Mouse (Mus musculus) lung, adult 2 months (tissue): ENCODE measurements at regions not wholly inside any gene's neighbourhood (a gene's known extent, or its start where the extent isn't known, plus 50 kb on each side); places are given as distances from the start of the nearest gene placed in this dataset.

Source experiments
- DNase-seq: peaks from one replicate; pipeline ENCODE4 v3.0.0; 2022
- H3K4me1 ChIP-seq: fragments of 200-500 bp; 2 replicates; pipeline ENCODE4 v1.6.1; 2011; ENCODE audit warnings: low read length; ENCODE audit not compliant: control insufficient read depth, insufficient read depth
- H3K4me3 ChIP-seq: fragments of 200-500 bp; replicated peaks from 2 replicates; pipeline ENCODE3; 2011; ENCODE audit warnings: low read depth, mild to moderate bottlenecking, control low read depth, low read length; ENCODE audit errors: extremely low read depth
- CTCF ChIP-seq: fragments of 200-500 bp; IDR thresholded peaks from 2 replicates; pipeline ENCODE4 v1.5.1; 2011; ENCODE audit warnings: mild to moderate bottlenecking, low read length, control low read depth; ENCODE audit not compliant: insufficient read depth
- POLR2A ChIP-seq: fragments of 200-500 bp; IDR thresholded peaks from 2 replicates; pipeline ENCODE4 v1.6.1; 2011; ENCODE audit warnings: low read depth, mild to moderate bottlenecking, control low read depth, low read length, borderline replicate concordance; ENCODE audit errors: extremely low read depth
- WGBS: fragments of 180-500 bp; shearing (Covaris S2); methylation state at CpG from one replicate; pipeline ENCODE4 v1.1.7; 2018; 5-methylcytosine and 5-hydroxymethylcytosine counted together

DNA sequence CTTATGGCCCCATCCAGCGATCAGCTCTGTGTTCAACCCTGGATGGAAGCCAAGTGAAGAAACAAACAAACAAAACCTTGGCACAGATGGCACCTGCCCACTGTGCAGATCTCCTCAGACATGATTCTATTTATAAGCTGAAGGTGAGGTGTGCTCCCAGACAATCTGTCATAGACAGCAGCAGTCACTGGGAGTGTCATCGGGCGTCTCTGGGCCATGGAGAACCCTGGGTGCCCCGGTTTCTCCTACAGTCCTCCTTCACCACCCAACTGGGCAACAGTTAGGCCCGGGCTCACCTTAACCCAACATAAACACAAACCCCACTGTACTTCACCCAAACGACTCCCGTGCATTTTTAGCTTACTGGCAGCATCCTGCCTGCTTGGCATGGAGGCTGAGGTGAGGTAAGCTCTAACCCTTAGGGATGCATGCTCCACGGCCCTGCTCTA lies 160.6 kb upstream of the Irf2bp2 start:
- WGBS, result 74% methylated on average over 8 of the region's 8 CpGs
- no peak for DNase-seq
- Histone ChIP-seq H3K4me1 (peaks cover 19% of the 10 kb centered on the region), H3K4me3 (no peak overlapping the region)
- TF ChIP-seq POLR2A, result no peak
- no peak for TF ChIP-seq CTCF

DNA sequence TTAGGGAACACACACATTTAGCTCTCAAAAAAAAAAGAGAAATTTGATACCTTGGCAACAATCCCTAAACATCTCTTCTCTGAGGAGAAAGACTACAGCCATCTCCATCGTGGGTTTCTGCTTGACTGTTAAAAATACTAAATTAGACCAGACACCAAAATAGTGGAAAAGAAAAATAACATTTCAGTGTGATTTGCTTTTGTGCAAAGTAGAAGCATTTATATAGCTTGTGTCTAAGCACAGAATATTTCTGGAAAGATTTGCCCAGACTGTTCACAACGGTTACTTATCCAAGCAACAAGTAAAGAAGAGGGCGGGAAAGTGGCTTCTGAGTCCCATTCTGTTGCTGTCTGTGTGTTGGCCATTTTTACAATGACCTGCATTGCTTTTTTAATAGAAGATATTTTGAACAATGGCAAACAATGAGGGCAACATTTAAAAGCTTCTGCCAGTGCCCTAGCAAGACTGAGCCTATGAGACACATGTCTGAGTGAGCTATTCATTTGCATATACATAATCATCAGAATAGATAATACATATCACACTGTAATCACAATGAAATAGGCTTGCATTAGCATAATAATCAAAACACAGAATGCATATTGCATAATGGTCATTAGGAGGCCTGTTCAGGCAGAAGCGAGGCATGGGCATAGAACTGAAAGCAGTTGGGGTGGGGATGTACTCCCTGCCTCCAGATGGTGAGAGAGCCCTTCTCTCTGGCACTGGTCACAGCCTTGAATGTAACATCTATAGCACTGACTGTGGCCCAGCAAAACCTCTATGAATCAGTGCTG lies 159.5 kb upstream of the Irf2bp2 start:
- no peak for DNase-seq
- H3K4me1 ChIP-seq, result peaks cover 11% of the 10 kb centered on the region
- TF ChIP-seq CTCF, result no peak
- no peak for TF ChIP-seq POLR2A
- H3K4me3 ChIP-seq, result no peak overlapping the region
- 77% methylated on average over 4 of the region's 4 CpGs for WGBS

- no peak for DNase-seq
- TF ChIP-seq CTCF (no peak), POLR2A (no peak)
- 59% methylated on average over 6 of the region's 6 CpGs for WGBS
- peaks cover 6% of the 10 kb centered on the region; the same call in 1 of the 2 replicates for H3K4me1 ChIP-seq
- H3K4me3 ChIP-seq, result no peak overlapping the region
These were observed 157.8 kb upstream of the Irf2bp2 start for GRCm38 (mm10) chr8:126751416-126752140.

DNA sequence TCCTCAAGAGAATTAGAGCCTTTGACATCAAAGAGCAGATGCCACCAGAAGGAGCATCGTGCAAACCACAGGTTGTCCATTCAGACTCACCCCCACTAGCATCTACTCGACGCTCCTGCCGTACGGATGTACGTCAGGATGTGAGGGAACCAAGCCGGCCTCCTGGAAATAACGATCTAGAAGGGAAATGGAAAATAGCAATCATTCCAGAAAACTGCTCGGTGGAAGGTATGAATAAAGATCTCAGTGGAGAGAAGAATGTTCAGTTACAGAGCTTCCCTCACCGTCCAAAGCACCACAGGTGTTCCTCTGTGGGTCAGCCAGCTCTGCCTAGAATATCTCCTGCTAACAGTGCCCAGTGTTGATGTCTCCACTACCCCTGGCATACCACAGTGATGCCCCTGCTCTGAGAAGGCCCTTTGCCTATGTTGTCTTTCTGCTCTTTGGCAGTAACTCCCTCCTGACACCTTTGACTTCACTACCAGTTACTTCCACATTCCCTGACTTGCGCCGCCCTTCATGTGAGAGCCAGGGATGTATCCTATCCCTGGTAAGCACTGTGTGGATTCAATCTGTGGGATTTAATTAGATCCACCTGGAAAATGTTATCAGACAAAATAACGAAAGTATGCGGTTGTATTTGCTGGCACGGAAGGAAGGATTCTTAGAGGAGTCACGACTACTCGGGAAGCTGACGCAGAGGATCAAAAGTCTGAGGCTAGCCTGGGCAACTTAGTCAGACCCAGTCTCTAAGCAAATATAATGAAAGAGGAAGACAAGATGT lies 152.4 kb upstream of the Irf2bp2 start:
- DNase-seq, result no peak
- Histone ChIP-seq H3K4me1 (no peaks in the 10 kb centered on the region; the same call in 1 of the 2 replicates), H3K4me3 (no peak overlapping the region)
- TF ChIP-seq CTCF (no peak), POLR2A (no peak)
- WGBS, result 78% methylated on average over 18 of the region's 18 CpGs

DNA sequence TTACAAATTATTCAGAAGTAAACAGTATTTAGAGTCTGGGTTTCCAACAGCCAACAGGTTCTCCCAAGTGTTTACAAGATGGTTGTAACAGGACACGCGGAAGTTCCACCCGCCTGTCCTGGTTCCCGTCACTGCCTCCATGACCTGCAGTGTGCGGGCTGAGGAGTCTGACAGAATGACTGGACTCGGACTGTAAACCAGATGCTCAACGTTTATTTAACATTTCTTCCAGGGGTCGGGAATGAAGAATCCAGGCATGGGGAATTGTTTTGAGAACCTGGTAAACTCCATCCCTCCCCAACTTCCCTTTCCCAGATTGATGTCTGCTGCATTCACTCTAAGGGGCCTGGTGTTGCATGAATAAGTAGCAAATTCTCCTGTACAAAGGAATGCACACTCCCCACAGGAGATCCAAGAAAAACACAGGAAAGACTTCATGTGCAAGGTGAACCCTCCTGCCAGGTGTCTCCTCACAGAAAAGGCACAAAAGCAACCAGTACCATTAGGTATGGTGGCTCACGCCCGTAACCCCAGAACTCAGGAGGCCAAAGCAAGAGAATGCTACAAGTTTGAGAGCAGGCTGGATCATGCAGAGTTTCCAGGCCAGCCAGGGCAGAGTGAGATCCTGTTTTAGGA lies 151.1 kb upstream of the Irf2bp2 start:
- no peak for DNase-seq
- Histone ChIP-seq H3K4me1 (no peaks in the 10 kb centered on the region; the same call in 1 of the 2 replicates), H3K4me3 (no peak overlapping the region)
- no peak for TF ChIP-seq CTCF
- no peak for TF ChIP-seq POLR2A
- 50% methylated on average over 10 of the region's 10 CpGs for WGBS

DNA sequence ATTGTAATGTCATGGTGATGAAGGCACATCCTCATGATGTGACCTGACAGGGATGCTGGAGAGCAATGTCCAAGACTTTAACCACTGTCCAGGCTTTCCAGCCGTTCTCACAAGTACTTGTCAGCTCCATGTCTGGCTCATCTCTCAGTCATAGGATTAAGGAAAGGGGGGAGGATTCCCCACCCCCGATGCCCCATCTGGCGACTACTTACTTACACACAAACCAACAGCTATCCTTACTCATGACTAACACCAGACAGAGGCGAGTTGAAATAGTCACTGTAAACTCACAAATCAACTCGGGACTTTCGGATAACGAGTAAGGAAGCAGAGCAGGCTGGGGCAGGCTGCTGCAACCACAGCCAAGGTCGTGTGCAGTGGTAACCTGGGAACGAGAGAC lies 149.5 kb upstream of the Irf2bp2 start:
- TF ChIP-seq POLR2A (no peak), CTCF (no peak)
- no peak for DNase-seq
- H3K4me3 ChIP-seq, result no peak overlapping the region
- no peaks in the 10 kb centered on the region; the same call in 1 of the 2 replicates for H3K4me1 ChIP-seq
- WGBS, result 78% methylated on average over 9 of the region's 9 CpGs

GRCm38 (mm10) chr8:126742081-126742480 lies 148.3 kb upstream of the Irf2bp2 start:
- no peak for DNase-seq
- Histone ChIP-seq H3K4me3 (no peak overlapping the region), H3K4me1 (peaks cover under 1% of the 10 kb centered on the region)
- TF ChIP-seq POLR2A (no peak), CTCF (no peak)
- WGBS, result 79% methylated on average over 3 of the region's 3 CpGs

DNA sequence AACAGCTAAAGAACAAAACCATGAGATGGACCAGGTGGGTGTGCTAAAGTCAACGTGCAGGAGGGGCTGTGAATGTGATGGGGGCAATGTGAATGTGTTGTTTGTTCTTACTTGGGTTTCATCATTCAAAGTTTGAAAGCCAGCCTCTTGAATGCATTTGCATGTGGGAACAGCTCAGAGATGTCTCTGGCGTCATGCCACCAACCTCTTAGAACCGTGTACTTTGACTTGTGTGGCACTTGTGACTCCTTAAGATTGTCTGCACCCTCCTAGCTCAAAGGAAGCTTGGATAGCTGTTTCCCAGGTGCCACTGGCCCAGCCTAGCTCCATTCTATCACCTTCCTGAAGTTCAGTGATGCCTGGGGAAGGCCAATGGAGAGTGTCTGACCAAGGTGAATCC lies 147.2 kb upstream of the Irf2bp2 start:
- Histone ChIP-seq H3K4me1 (peaks cover 6% of the 10 kb centered on the region), H3K4me3 (no peak overlapping the region)
- TF ChIP-seq CTCF (no peak), POLR2A (no peak)
- 49% methylated on average over 3 of the region's 3 CpGs for WGBS
- peak; percentile 84 for DNase-seq

DNA sequence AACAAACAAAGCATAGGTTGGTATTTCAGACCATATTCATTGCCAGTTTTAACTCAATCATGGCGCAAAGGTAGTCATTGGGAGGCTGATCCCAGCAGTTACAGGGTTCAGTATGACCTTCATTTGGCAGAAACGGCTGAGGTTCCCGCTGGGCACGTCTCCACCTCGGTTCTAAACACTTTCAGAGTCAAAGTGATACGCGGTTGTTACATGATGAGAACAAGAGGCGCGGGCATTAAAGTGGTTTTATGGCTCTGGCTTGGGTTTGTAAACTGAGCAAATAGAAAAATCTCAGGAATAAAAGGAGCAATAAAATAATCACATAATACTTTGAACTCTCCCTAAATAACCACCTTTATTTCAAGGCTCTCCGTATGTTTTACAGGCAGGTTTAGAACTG lies 146.0 kb upstream of the Irf2bp2 start:
- WGBS, result 87% methylated on average over 10 of the region's 10 CpGs
- no peak for TF ChIP-seq CTCF
- no peak for TF ChIP-seq POLR2A
- no peak for DNase-seq
- H3K4me1 ChIP-seq, result peaks cover 15% of the 10 kb centered on the region
- no peak overlapping the region for H3K4me3 ChIP-seq
